Mouse (Mus musculus) limb, embryonic 10.5 days (tissue): ENCODE results near the gene Slc35g3. TPM values are rescaled to one million over a fixed set of nuclear protein-coding genes. Genes with fewer than 3 reads are reported as not detected.

Source experiments
- DNase-seq: peaks from one replicate; pipeline ENCODE4 v3.0.0-alpha.2; 2017; ENCODE audit warnings: low spot score
- H3K27ac ChIP-seq: fragments of 300-500 bp; sonication (generic); 2 replicates; pipeline ENCODE4 v1.5.1; 2016; ENCODE audit warnings: mild to moderate bottlenecking
- H3K27me3 ChIP-seq: fragments of 300-500 bp; sonication (generic); 2 replicates; pipeline ENCODE4 v1.6.1; 2016; ENCODE audit warnings: low read depth, mild to moderate bottlenecking; ENCODE audit not compliant: poor library complexity, severe bottlenecking
- H3K36me3 ChIP-seq: fragments of 300-500 bp; sonication (generic); 2 replicates; pipeline ENCODE4 v1.6.1; 2016; ENCODE audit warnings: mild to moderate bottlenecking, moderate library complexity
- H3K4me1 ChIP-seq: fragments of 300-500 bp; sonication (generic); 2 replicates; pipeline ENCODE4 v1.6.1; 2016
- H3K4me3 ChIP-seq: fragments of 300-500 bp; sonication (generic); 2 replicates; pipeline ENCODE4 v1.5.1; 2016; ENCODE audit warnings: mild to moderate bottlenecking, moderate library complexity
- H3K9me3 ChIP-seq: fragments of 300-500 bp; sonication (generic); replicated peaks from 2 replicates; pipeline ENCODE4 v1.6.1; 2016; ENCODE audit warnings: mild to moderate bottlenecking
- WGBS: fragments of 180-500 bp; shearing (Covaris S2); methylation state at CpG from one replicate; pipeline ENCODE4 v1.1.7; 2016; 5-methylcytosine and 5-hydroxymethylcytosine counted together
- polyA plus RNA-seq: library from polyadenylated mRNA; unstranded; fragments of >200 nt; fragmentation: Nextera tagmentation; extraction: Ambion mirVana; gene quantifications from 2 replicates; pipeline ENCODE4 v1.2.1, GENCODE M21; 2016

Gene Slc35g3
- polyA plus RNA-seq, 1 experiment from 2014 or later: 0.09 TPM

DNA sequence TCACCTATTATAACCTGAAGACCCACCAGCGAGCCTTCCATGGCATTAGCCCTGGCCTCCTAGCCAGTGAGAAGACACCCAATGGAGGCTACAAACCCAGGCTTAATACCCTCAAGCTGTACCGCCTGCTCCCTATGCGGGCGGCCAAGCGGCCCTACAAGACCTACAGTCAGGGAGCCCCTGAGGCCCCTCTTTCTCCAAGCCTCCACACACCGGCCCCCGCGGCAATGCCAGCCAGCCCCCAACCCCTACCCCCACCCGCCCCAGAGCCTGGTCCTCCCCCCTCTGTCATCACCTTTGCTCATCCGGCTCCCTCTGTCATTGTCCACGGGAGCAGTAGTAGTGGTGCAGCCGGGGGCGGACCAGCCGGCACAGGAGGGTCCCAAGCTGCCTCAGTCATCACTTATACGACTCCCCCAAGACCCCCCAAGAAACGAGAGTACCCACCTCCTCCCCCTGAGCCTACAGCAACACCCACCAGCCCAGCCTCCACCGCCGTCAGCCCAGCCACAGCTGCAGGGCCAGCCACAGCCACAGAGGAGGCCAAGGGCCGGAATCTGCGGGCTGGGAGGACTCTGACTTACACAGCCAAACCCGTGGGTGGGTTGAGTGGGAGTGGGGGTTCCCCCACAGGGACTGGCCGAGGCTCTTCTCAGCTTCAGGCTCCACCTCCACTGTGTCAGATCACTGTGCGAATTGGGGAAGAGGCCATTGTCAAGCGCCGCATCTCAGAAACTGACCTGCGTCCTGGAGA is 15.9 kb upstream of the Slc35g3 start:
- Histone ChIP-seq H3K27me3 (peaks cover 76% of the 10 kb centered on the region), H3K36me3 (0 out of 2 replicates have a peak, but pooled peaks cover 2% of the 10 kb centered on the region), H3K4me1 (peaks cover 19% of the 10 kb centered on the region), H3K4me3 (no peak overlapping the region), H3K9me3 (no peaks in the 10 kb centered on the region), H3K27ac (peak overlapping the region; percentile 36; the same call in 1 of the 2 replicates)
- 64% methylated on average over 26 of the region's 26 CpGs for WGBS
- no peak for DNase-seq

DNA sequence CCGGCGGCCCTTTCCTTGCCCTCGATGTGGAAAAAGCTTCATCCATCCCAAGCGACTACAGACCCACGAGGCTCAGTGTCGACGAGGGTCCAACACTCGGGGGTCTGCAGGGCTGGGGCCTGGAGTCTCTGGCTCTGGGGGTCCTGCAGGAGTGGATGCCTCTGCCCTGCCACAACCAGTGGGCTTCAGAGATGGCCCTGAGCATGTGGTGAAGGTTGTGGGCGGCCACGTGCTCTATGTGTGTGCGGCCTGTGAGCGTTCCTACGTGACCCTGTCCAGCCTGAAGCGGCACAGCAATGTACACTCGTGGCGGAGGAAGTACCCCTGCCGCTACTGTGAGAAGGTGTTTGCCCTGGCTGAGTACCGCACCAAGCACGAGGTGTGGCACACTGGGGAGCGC is 14.7 kb upstream of the Slc35g3 start:
- Histone ChIP-seq H3K27ac (peak overlapping the region; percentile 37; the same call in 1 of the 2 replicates), H3K36me3 (0 out of 2 replicates have a peak, but pooled peaks cover 2% of the 10 kb centered on the region), H3K4me1 (peaks cover 19% of the 10 kb centered on the region), H3K27me3 (peaks cover 65% of the 10 kb centered on the region), H3K4me3 (no peak overlapping the region), H3K9me3 (no peaks in the 10 kb centered on the region)
- no peak for DNase-seq
- WGBS: 82% methylated on average over 20 of the region's 20 CpGs

DNA sequence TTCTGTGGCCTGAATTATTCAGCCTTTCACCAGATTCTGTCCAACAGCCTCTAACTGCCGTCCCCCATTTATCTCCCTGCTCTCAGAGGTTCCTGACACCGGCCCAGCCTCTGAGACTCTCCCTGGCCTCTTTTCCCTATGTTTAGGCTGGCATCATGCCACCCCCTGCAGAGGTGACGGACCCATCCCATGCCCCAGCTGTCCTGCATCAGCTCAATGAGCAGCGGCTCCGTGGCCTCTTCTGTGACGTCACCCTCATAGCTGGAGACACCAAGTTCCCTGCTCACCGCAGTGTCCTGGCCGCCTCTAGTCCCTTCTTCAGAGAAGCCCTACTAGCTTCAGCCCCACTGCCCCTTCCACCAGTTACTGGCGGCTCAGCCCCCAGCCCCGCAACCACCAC is 13.9 kb upstream of the Slc35g3 start:
- 67% methylated on average over 10 of the region's 10 CpGs for WGBS
- H3K27me3 ChIP-seq: peaks cover 65% of the 10 kb centered on the region

DNA sequence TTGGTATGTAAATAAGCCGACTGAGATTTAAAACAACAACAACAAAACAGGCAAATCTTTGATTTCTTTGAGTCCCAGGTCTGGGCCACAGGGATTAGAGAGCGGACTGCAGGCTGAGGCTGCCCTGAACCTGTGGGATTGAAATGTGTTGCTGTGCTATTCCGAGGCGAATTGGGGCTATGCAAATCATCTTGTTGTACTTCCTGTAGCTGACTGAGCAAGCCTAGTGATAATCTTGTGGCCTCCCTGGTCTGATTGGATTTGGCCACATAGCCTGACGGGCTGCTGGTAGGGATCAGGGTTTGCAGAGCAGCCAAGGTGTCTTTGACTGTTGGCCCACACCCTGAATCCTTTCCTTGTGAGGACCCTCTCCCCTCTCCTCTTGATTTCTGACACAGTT is 13.2 kb upstream of the Slc35g3 start:
- DNase-seq: no peak
- peaks cover 19% of the 10 kb centered on the region for H3K4me1 ChIP-seq
- H3K36me3 ChIP-seq: 0 out of 2 replicates have a peak, but pooled peaks cover 2% of the 10 kb centered on the region
- H3K27me3 ChIP-seq: peaks cover 59% of the 10 kb centered on the region
- WGBS: 69% methylated on average over 5 of the region's 5 CpGs
- H3K4me3 ChIP-seq: no peak overlapping the region
- no peak overlapping the region for H3K27ac ChIP-seq
- no peaks in the 10 kb centered on the region for H3K9me3 ChIP-seq

More for the DNA sequence above, 13.9 kb upstream of the Slc35g3 start:
- no peak overlapping the region for H3K27ac ChIP-seq
- H3K4me3 ChIP-seq: no peak overlapping the region
- peaks cover 19% of the 10 kb centered on the region for H3K4me1 ChIP-seq
- H3K9me3 ChIP-seq: no peaks in the 10 kb centered on the region
- 0 out of 2 replicates have a peak, but pooled peaks cover 2% of the 10 kb centered on the region for H3K36me3 ChIP-seq
- DNase-seq: no peak

DNA sequence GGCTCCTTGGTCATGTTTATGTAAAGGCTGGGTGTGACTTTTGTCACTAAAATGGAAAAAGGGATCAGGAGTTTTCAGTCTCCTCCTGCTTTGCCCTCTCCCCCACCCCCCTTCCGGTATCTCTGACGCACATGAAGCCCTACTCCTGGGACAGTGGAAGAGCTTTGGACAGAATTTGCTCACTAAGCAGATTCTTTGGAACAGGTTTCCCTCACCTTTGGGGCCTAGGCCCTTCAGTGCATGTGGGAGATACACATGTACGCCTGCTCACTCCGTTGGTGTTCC is 5.8 kb upstream of the Slc35g3 start:
- peaks cover 15% of the 10 kb centered on the region for H3K27me3 ChIP-seq
- 65% methylated on average over 4 of the region's 4 CpGs for WGBS
- H3K9me3 ChIP-seq: no peaks in the 10 kb centered on the region
- 0 out of 2 replicates have a peak overlapping the region, but pooled peaks have one; percentile 1 for H3K4me3 ChIP-seq
- DNase-seq: no peak
- no peaks in the 10 kb centered on the region for H3K36me3 ChIP-seq
- no peak overlapping the region for H3K27ac ChIP-seq
- peaks cover 36% of the 10 kb centered on the region for H3K4me1 ChIP-seq

DNA sequence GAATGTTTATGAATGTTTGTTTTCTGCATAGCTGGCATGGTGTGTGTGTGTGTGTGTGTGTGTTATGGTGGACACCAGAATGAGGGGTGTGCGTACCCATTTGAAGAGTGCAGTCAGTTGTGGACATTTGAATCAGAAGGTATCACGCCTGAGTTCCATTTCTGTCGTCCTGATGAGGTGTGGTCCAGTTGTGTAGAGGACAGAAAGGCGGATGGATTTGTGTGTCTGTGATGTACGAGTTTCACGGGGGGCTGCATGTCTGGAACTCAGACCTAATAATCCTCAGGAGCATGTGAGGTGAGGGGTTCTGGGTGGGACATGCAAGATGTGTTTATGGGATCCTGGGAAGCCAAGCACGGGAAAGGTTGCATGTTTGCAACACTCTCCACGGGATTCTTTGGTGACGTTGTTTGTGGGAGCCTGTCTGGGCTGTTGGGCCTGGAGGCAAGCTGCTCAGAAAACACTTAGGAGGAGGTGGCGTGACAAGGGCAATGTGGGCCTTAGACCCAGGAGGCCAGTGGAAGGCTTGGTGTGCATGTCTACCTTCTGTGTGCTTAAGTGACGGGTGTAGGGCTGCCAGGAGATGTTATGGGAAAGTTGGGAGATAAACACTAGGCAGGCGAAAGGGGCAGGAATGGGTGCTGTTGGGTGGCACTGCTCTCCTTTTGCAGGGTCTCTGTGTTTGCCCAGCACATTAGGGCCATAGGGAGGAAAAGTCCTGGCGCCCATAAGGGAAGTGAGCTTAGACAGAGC is 5.3 kb upstream of the Slc35g3 start:
- WGBS: 64% methylated on average over 13 of the region's 13 CpGs
- Histone ChIP-seq H3K4me3 (peak overlapping the region; percentile 85), H3K9me3 (no peaks in the 10 kb centered on the region), H3K27ac (no peak overlapping the region), H3K36me3 (no peaks in the 10 kb centered on the region), H3K27me3 (peaks cover 15% of the 10 kb centered on the region), H3K4me1 (peaks cover 36% of the 10 kb centered on the region)
- no peak for DNase-seq

DNA sequence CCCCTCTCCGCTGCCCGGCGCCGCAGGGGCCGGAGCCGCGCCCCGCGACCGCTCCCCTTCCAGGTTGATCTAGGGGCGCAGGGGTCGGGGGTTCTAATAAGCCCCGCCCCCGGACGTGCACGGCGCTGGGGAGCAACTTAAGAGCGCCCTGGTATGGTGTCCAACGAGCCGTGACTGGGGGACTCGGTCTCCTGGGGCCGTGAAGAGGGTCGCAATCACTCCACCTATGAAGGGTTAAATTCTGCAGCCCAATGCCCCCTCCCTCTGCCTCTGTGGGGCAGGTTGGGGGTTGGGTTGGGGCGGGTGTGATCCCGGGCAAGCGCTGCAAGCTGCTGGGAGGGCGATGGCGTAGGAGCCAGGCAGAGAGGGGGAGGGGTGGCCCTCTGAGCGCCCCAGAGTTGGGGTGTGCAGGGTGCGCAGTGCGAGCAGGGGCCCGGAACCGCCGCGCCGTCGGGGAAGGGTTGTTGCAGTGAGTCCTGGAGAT is 4.4 kb upstream of the Slc35g3 start:
- Histone ChIP-seq H3K9me3 (no peaks in the 10 kb centered on the region), H3K4me3 (peak overlapping the region; percentile 85), H3K4me1 (peaks cover 36% of the 10 kb centered on the region), H3K36me3 (no peaks in the 10 kb centered on the region), H3K27me3 (peaks cover 15% of the 10 kb centered on the region), H3K27ac (peak overlapping the region; percentile 93)
- under 1% methylated on average over 35 of the region's 37 CpGs for WGBS
- DNase-seq: peak; percentile 69

DNA sequence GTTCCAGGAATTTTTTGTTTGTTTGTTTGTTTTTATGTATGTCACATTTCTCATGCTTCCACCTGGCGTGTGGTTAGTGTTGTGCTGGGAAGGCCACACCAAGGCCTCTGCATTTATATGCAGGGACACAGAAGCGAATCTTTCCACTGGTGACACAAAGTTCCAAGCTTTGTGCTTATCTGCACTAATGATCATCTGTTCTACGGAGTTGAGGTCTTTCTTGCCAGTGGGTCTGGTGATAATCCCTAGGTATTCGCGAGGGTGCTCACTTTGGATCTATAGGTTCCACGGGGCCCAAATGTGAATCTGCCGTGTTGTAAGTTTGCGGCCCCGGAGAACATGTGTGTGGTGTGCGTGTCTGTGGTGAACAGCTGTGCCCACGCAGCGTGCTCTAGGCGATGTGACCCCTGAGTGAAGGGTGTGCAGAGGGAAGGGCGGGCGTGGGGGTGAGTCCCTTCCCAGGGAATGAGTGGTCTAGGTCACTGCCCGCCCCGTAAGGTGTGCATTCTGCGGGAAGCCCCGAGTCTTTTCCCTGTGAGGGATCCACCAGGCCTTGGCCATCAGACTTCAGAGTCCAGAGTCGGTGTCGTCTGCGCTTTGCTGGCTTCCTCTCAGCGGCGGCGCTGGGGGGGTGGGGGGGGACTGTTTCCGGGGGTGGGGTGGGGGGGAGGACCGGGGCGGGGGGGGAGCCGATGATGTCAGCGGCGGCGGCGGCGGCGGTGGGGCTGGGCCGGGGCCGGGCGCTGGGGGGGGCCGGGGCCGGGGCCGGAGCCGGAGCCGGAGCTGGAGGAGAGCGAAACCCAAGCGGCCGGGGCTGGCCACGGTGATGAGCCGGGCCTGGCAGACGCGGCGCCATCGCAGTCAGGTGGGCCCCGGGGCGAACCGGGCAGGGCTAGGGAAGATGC is 3.7 kb upstream of the Slc35g3 start, which contains the start of gene Zbtb4:
Gene Zbtb4, plus strand, starts transcription at position 692 of the 905 bp plus-strand sequence.
- no peaks in the 10 kb centered on the region for H3K9me3 ChIP-seq
- H3K4me3 ChIP-seq: peak within 1 kb of the TSS; percentile 85
- peaks cover 15% of the 10 kb centered on the region for H3K27me3 ChIP-seq
- no peaks in the 10 kb centered on the region for H3K36me3 ChIP-seq
- 25% methylated on average over 38 of the region's 55 CpGs for WGBS
- peak within 1 kb of the TSS; percentile 93 for H3K27ac ChIP-seq
- H3K4me1 ChIP-seq: peaks cover 41% of the 10 kb centered on the region
- DNase-seq: peak; percentile 63

DNA sequence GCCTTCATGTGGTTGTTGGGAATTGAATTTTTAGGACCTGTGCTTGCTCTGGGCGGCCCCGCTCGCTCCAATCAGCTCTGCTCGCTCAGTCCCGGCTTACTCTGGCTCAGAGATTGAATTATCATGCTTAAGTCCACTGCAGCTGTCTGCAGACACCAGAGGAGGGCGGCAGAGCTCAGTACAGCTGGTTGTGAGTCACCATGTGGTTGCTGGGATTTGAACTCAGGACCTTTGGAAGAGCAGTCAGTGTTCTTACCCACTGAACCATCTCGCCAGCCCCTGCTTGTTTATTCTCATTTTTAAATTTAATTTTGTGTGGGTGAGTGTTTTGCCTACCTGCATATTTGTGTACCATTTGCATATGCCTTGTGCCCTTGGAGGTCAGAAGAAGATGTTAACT is 1.8 kb upstream of the Slc35g3 start:
- Histone ChIP-seq H3K36me3 (no peaks in the 10 kb centered on the region), H3K27ac (no peak overlapping the region), H3K4me1 (peaks cover 48% of the 10 kb centered on the region), H3K9me3 (no peaks in the 10 kb centered on the region), H3K4me3 (no peak overlapping the region), H3K27me3 (peaks cover 15% of the 10 kb centered on the region)
- WGBS: 69% methylated on average over 7 of the region's 7 CpGs
- no peak for DNase-seq

DNA sequence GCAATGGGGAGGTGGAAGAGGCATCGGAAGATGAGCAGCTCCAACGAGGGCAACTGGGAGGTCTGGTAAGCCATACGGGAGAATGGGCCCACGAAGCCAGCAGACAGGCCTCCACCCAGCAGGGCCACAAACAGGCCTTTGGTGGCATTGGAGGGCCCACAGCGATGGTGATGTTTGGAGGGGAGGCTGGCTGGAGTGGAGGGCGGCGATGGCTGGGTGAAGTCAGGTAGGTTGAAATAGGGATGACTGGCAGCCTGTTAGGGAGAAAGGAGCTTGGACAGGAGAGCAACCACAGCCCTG is 917 bp downstream of the Slc35g3 start:
- WGBS: 95% methylated on average over 7 of the region's 7 CpGs
- H3K4me3 ChIP-seq: no peak overlapping the region

DNA sequence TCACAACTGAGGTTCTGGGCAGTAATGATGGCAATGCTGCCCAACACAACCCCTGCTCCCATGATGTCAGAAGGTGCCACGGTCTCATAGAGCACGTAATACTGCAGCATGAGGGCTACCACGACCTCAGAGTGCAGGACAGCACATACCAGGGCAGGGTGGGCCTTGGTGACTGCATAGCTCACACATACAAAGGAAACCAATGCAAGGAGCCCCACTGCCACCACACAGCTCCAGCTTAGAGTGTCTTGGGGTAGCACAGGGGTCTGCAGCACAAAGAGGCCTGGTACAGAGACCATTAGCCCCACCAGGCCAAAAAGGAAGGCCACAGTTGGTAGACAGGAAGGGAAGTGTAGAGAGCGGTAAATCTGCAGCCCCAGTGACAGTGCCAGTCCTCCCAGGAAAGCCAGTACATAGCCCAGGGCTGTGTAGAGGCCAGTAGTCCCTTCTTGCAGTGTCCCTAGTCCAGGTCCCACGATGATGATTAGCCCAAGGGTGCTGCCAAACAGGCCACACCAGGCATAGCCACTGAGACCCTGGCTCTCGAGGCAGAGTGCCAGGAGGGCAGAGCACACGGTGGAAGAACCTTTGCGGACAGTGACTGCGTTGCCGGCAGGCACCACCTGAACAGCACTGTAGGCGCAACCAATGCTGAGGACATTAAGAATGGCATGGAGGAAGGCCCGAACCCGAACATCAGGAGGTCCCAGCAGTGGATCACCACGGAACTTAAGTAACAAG is 1.4 kb downstream of the Slc35g3 start:
- Histone ChIP-seq H3K27ac (peak overlapping the region; percentile 97), H3K4me3 (peak overlapping the region; percentile 67), H3K9me3 (no peaks in the 10 kb centered on the region), H3K27me3 (no peaks in the 10 kb centered on the region), H3K36me3 (0 out of 2 replicates have a peak, but pooled peaks cover 5% of the 10 kb centered on the region), H3K4me1 (peaks cover 45% of the 10 kb centered on the region)
- WGBS: 84% methylated on average over 14 of the region's 14 CpGs
- DNase-seq: no peak

More for the DNA sequence above, 917 bp downstream of the Slc35g3 start:
- peaks cover 45% of the 10 kb centered on the region for H3K4me1 ChIP-seq
- peak overlapping the region; percentile 97 for H3K27ac ChIP-seq
- no peaks in the 10 kb centered on the region for H3K9me3 ChIP-seq
- DNase-seq: no peak
- H3K27me3 ChIP-seq: no peaks in the 10 kb centered on the region
- 0 out of 2 replicates have a peak, but pooled peaks cover 3% of the 10 kb centered on the region for H3K36me3 ChIP-seq
